Mouse (Mus musculus) bone marrow macrophage, adult 2 months (primary cell): ENCODE measurements around the gene Per1. TPM values are rescaled to one million over a fixed set of nuclear protein-coding genes. Genes with fewer than 3 reads are reported as not detected.

Experiments
- H3K27ac ChIP-seq: 2 replicates; pipeline ENCODE4 v1.5.1; 2012; ENCODE audit warnings: low read depth, low read length; ENCODE audit not compliant: insufficient read depth
- H3K4me1 ChIP-seq: 2 replicates; pipeline ENCODE4 v1.6.1; 2012; ENCODE audit warnings: low read length; ENCODE audit not compliant: control insufficient read depth, insufficient read depth
- H3K4me3 ChIP-seq: 2 replicates; pipeline ENCODE4 v1.5.1; 2012; ENCODE audit warnings: mild to moderate bottlenecking, low read length, moderate library complexity; ENCODE audit not compliant: insufficient read depth
- CTCF ChIP-seq: IDR thresholded peaks from 2 replicates; pipeline ENCODE4 v1.5.1; 2012; ENCODE audit warnings: low read depth, mild to moderate bottlenecking, low read length, moderate library complexity
- POLR2A ChIP-seq: IDR thresholded peaks from 2 replicates; pipeline ENCODE4 v1.6.1; 2012; ENCODE audit warnings: mild to moderate bottlenecking, low read depth, low read length, borderline replicate concordance
- polyA plus RNA-seq: library from polyadenylated mRNA; stranded (reverse); fragments of >200 nt; gene quantifications from 2 replicates; pipeline ENCODE4 v1.2.4, GENCODE M21; 2012; ENCODE audit not compliant: missing spikeins, insufficient read depth, insufficient read length

The Per1 gene
- polyA plus RNA-seq, 1 experiment = 35.9 TPM

DNA sequence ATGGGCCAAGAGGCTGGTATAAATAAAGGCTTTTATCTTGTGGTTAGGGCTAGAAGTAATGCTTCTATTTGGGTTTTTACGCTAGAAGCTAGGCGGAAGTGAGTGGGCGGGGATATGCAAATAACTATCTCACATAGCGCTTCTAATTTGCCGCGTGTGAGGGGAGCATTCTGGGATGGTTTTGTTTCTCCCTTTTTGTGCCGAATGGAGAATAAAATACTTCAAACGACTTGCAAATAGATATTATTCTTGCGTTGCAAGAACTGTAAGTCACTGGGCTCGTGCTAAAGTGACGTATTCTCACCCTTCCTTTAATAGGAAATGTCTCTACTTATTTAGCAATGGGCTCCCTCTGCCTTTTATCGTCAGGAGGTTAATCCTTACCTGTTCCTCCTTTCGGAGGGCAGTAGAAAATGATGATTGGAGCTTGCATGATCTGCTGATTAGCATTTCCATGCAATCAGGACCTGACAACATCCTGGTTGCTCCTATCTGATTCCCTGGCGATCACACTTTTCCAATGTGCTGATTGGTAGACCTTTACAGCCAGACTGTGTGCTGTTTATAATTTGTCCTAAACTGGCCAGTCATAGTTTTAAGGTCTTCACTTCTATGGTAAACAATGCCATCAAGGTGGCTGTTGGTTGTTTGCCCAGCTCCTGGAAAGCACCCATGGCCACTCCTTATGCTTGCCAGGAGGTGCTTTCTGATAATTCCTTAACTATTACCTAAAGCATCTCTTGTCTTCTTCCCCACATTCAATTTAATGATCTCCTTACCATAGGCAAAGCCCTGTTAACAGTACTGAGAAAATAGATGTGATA is 21.7 kb upstream of the Per1 start:
- Histone ChIP-seq H3K4me3 (peak overlapping the region; percentile 21), H3K27ac (peak overlapping the region; percentile 86), H3K4me1 (peaks cover 25% of the 10 kb centered on the region)
- TF ChIP-seq POLR2A (peak; percentile 95), CTCF (no peak)

DNA sequence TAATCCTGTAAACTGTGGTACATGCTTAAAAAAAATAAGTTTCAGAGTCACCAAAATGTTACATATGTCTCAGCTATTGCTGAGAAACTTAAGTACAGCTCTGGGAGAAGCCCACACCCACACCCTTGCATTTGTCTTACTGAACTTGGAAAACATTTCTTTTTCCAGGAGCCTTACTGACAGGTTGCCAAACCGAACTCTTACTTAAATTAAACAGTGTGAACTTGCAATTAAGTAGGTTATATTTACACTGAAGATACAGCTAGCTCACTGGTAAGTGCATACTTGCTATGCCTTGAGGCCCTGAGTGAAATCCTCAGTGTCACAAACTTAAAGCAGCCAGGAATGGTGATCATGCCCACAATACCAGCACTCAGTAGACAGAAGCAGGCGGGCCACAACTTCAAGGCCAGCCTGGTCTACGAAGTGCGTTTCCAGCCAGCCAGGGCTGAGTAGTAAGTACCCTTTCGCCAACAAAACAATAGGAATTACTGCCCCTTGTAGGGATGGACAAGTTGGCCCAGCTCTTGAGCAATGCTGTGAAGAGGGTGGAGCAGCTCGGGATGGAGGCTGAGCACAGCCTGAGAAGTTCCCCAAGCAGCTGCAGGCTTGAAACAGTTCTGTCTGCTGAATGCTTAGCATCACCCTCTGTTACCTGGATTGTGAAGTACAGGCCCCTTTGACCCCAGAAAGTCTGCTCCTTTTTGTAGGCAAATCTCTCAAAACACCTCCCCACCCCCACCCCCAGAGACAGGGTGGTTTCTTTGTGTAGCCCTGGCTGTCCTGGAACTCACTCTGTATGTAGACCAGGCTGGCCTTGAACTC is 20.9 kb upstream of the Per1 start:
- Histone ChIP-seq H3K27ac (0 out of 2 replicates have a peak overlapping the region, but pooled peaks have one; percentile 1), H3K4me3 (no peak overlapping the region), H3K4me1 (peaks cover 31% of the 10 kb centered on the region)
- no peak for TF ChIP-seq CTCF
- TF ChIP-seq POLR2A = no peak

DNA sequence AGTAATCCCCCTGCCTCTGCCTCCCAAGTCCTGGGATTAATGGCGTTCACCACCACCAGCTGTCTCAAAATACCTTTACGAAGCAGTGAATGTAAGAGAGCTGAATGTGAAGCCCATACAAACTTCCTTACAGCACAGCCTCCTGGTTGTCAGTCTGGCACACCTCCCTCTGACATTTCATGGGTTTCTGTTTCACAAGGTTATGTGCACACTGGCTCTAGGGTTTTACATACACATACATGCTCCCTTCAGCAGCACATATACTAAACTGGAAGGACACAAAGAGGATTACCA is 20.3 kb upstream of the Per1 start:
- TF ChIP-seq CTCF (no peak), POLR2A (no peak)
- peaks cover 34% of the 10 kb centered on the region for H3K4me1 ChIP-seq

GRCm38 (mm10) chr11:69075764-69076479 is 19.1 kb upstream of the Per1 start:
- TF ChIP-seq CTCF = no peak
- TF ChIP-seq POLR2A = no peak

More for the DNA sequence above, 20.3 kb upstream of the Per1 start:
- Histone ChIP-seq H3K4me3 (no peak overlapping the region), H3K27ac (no peak overlapping the region)

GRCm38 (mm10) chr11:69076572-69076971 is 18.4 kb upstream of the Per1 start:
- no peak for TF ChIP-seq CTCF
- no peak for TF ChIP-seq POLR2A
- peaks cover 31% of the 10 kb centered on the region for H3K4me1 ChIP-seq
- no peak overlapping the region for H3K27ac ChIP-seq

More at GRCm38 (mm10) chr11:69075764-69076479, 19.1 kb upstream of the Per1 start:
- Histone ChIP-seq H3K4me1 (peaks cover 36% of the 10 kb centered on the region), H3K4me3 (no peak overlapping the region), H3K27ac (no peak overlapping the region)

GRCm38 (mm10) chr11:69077316-69077715 is 17.7 kb upstream of the Per1 start:
- Histone ChIP-seq H3K4me1 (peaks cover 27% of the 10 kb centered on the region), H3K4me3 (no peak overlapping the region), H3K27ac (no peak overlapping the region)
- TF ChIP-seq CTCF (no peak), POLR2A (no peak)

More at GRCm38 (mm10) chr11:69076572-69076971, 18.4 kb upstream of the Per1 start:
- no peak overlapping the region for H3K4me3 ChIP-seq

GRCm38 (mm10) chr11:69078041-69078440 is 17.0 kb upstream of the Per1 start:
- TF ChIP-seq CTCF (no peak), POLR2A (no peak)
- Histone ChIP-seq H3K27ac (no peak overlapping the region), H3K4me3 (no peak overlapping the region), H3K4me1 (peaks cover 26% of the 10 kb centered on the region)

DNA sequence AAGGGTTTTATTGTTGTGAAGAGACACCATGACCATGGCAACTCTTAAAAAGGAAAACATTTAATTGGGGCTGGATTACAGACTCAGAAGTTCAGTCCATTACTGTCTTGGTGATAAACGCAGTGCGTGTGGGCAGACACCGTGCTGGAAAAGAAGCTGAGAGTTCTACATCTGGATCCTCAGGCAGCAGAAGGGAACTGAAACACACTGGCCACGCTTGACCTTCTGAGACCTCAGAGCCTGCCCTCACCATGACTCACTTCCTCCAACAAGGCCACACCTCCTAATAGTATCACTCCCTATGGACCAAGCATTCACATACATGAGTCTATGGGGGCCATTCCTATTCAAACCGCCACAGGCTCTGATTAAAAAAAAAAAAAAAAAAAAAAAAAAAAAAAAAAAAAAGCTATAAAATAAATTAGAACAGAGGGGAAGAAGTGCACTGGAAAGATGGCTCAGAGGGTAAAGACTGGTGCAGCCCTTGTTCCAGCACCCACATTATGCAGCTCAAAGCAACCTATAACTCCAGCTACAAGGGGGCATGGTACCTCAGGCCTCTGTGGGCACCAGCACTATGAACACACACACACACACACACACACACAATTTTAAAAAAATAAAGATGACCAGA is 16.1 kb upstream of the Per1 start:
- Histone ChIP-seq H3K4me1 (peaks cover 26% of the 10 kb centered on the region), H3K4me3 (no peak overlapping the region), H3K27ac (peak overlapping the region; percentile 57)
- TF ChIP-seq CTCF (no peak), POLR2A (no peak)

- Histone ChIP-seq H3K4me1 (peaks cover 21% of the 10 kb centered on the region), H3K27ac (no peak overlapping the region), H3K4me3 (no peak overlapping the region)
- TF ChIP-seq CTCF = no peak
- TF ChIP-seq POLR2A = no peak
Measured at GRCm38 (mm10) chr11:69080102-69080854, 14.7 kb upstream of the Per1 start.
